Mouse (Mus musculus) gastrocnemius, adult 18-20 months (tissue): Measurements from ENCODE around the gene Sned1. TPM values are rescaled to one million over a fixed set of nuclear protein-coding genes. Genes with fewer than 3 reads are reported as not detected.
"Not testable (repeated sequence)": the region's sequence is repeated elsewhere in the genome, so short reads cannot be mapped to it uniquely, and the experiment has no call there.

Experiments
- DNase-seq: peaks from one replicate; pipeline ENCODE4 v3.0.0; 2021; ENCODE audit warnings: low spot score
- long read RNA-seq, 2 experiments: library from polyadenylated mRNA; stranded (forward); transcript quantifications; one replicate each; pipeline ENCODE4 v2.0.0; 2021
- total RNA-seq, 2 experiments: library from RNA; stranded (reverse); gene quantifications; 2 replicates each; pipeline ENCODE4 v1.2.3; 2021

The Sned1 gene
- total RNA-seq = 1 to 10 TPM; 3.7 to 4.1 TPM
- long read RNA-seq, experiment 1, partial matches to known transcripts = 0 of 2 reads
- long read RNA-seq, experiment 1, other reads (novel, unspliced or antisense) = 2 of 2 reads
- long read RNA-seq, experiment 2 = 0 reads

GRCm38 (mm10) chr1:93235576-93236544, at the start of gene Sned1:
Sned1 (plus strand) TSS chr1:93235841.
- DNase-seq = peak; percentile 95

- DNase-seq = no peak
Measured at GRCm38 (mm10) chr1:93190726-93191305, 44.8 kb upstream of the Sned1 start.

DNA sequence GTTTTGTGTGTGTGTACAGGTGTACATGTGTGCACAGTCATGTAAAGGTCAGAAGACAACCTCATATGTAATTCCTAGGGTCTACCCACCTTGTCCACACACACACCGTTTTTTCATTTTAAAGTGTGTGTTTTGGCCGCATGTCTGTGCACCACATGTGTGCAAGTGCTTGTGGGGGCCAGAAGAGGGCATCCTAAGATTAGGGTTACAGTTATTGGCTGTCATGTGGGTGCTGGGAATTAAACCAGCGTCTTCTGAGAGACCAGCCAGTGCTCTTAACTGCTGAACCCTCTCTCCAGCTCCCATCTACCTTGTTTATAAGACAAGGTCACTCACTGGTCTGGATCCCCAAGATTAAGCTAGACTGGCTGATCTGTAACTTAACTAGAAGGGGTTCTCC, 40.7 kb upstream of the Sned1 start:
- DNase-seq = no peak

DNA sequence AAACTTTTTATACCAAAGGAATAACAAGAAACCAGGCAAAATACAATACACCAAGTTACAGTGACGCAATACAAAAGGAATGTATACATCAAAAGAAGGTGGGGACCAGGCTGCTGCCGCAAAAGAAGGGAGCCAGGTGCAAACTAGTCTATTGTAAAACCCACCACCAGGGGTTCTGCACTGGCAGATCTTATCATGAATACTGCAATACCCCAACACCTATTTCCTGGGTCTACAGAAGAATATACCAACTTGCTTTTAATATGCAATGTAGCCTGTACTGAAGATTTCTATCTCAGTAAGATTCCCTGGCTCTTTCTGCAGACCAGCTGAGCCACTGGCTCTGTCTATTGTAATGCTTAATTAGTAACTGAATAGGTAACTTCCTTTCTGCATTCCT, 38.2 kb upstream of the Sned1 start:
- not testable (repeated sequence) for DNase-seq

DNA sequence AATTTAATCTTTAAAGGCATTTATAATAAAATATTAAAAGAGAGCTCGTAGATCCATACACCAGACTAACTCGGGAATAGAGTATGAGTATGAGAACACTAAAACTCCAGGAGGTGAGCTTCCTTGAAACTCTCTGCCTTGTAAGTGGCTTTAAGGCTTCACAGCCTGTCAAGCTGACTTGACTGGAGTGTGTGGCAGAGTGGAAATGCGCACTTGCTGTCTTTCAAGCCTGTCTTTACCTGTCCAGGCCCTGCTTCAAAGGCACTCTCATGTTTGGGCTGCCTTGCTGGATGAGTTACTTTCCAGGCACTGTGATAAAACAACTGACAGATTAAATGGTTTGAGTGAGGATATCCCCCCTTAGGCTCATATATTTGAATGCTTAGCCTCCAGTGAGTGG, 37.7 kb upstream of the Sned1 start:
- DNase-seq = no peak

DNA sequence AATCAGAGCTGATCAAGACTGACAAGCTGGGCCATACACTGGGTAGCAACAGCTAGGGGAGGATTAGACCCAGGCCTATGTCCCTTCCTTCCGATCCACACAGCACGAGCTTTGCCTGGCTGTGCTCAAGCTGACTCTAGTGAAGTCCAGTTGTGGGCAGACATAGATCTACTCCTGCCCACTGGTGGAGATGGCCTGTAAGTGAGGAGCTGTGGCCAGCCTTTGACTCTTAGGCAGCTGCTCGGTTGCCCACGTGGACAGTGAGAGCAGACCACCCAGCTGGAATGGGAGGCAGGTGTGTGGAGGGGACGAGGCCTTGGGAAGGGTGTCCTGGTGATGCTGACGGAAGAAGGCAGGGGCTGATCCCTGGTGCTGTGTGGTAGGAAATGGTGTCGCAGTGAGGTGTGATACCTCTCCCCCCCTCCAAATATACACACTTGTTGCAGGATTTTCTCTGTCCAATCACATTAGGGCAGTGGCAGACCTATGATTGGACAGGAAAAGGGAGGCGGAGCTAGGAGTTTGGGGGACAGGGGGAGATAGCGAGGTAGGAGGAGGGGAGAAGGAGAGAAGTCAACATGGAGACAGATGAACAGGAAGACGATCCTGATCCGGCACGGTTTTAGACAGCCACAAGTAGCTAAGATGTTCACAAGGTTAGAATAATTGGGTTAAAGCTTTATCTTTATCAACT, 29.2 kb upstream of the Sned1 start:
- no peak for DNase-seq

- peak; percentile 24 for DNase-seq
Measured at GRCm38 (mm10) chr1:93207536-93208064, 28.0 kb upstream of the Sned1 start.

GRCm38 (mm10) chr1:93210213-93210641, 25.4 kb upstream of the Sned1 start:
- peak; percentile 49 for DNase-seq

DNA sequence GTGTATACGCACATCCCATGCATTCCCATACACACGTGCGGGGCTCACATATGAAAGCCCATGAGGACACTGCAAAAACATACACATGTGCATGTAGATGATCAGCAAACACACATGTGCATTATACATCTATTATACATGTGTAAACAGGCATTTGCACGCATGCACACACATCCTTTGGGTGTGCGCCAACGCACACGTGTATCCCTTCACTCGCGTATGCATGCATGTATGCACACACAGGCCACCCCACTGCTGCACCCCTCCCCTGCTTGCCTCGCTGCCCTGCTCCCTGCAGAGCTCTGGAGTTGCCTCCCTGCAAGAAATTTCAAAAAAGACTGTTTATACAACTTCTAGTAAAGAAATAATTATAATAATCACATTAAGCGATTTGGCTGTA, 24.6 kb upstream of the Sned1 start:
- no peak for DNase-seq

DNA sequence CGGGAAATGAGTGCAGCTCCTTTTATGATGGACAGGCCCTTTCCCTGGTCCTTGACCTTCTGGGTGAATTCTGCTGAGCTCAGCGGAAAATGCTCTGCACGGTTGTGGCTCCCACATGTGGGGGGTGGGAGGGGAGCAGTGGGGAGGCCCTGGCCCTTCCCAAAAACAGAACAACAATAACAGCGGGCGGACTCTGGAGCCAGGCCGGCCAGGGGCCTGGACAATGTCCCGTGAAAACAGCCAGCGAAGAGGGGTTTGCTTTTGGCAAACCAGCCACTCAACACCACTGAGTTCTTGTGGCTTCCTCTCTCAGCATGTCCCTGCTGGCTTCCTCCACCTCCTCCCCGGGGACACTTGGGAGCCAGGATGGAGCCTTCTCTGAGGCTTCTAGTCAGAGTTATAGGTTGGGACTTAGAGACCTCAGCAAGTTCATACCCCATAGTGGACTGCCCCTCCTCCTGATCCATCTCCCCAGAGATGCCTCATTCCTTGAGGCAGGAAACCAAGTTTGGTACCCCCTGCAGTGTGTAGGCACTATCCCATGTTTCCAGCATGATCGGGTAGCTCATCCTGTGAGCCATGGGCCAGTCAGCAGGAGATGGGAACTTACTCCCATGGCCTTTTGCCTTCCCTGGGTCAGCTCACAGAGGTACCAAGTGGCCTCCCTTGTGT, 24.0 kb upstream of the Sned1 start:
- DNase-seq = peak; percentile 26

- no peak for DNase-seq
Measured at GRCm38 (mm10) chr1:93212441-93212840, 23.2 kb upstream of the Sned1 start.

DNA sequence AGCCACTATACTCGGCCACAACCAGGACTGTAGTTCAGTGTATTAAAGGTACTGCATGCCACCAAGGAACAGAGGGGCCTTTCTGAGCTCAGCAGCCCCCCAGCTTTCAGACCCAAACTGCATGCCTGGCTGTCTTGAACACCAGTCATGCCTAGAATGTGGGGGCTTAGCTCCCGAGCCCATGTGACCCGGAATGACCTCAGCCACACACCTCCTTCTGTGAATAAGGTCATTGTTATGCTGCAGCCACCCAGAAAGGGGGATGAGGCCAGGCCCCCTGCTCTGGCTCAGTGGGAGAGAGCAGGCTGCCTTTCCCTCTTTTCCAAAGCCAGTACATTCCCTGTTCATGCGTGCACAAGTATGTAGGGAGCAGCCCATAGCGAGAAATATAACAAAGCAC, 21.0 kb upstream of the Sned1 start:
- DNase-seq = no peak

DNA sequence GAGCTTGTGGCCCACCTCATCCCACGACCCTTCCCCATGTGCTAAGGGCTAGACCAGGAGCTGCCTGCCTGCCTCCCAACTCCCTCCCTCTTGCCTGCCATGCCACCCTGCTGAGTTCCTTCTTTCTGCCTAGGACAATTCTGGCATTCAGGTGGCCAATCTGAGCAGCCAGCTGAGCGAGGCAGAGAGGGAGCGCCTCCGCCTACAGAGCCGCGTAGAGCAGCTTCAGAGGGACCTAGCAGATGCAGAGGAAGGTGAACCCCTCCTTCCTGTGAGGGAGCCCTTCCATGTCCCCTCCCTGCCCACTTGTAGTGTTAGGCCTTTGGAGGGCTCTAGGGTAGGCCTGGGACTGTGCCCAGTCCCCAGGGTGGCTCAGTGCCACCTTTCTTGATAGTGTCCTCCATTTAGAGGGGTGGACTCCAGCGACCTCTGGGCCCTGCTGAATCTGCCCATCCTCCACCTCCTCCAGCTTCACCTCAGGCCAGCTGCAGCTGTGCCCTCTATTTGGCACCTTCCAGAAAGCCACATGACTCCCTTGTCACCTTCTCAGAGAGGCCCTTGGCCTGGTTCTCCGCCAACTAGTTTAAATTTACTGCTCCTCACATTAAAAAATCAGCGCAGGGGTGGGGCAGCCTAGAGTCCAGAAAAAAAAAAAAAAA, 18.7 kb upstream of the Sned1 start:
- no peak for DNase-seq

DNA sequence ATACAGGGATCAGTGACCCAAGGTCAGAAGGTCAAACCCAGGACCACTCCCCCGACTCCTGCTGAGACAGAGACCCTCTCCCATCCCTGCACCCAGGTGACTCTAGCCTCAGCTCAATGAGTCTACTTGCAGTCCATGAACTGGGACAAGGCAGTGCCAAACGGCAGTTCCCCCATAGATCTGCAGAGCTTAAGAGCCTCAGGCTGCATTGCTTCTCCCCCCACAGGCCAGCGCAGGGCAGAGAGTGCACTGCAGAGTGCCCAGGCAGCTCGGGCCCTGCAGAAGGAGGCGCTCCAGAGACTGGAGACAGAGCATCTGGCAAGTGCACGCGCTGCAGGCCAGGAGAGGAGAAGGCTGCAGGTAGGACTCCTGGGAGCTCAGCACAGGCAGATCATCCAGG, 18.1 kb upstream of the Sned1 start:
- no peak for DNase-seq

- DNase-seq = no peak
Measured at GRCm38 (mm10) chr1:93220776-93221175, 14.9 kb upstream of the Sned1 start.

DNA sequence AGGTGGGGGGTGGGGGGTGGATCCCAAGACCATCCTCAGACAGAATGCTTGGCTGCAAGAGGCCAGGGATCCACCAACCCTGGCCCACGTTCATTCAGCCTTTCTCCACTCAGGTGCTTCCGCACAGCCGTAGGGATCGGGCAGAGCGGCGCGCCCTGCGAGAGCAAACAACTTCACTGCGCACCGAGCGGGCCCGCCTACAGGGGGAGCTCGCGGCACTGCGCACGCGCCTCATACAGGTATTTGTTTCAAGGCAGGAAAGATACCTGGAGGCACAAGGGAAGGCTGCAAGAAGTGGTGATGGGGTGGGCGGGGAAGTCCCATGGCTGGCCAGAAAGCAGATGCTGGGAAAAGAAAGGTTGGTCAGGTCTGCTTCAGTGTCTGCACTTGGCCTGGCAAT, 11.7 kb upstream of the Sned1 start:
- DNase-seq = no peak

GRCm38 (mm10) chr1:93225226-93225625, 10.4 kb upstream of the Sned1 start:
- DNase-seq = no peak

DNA sequence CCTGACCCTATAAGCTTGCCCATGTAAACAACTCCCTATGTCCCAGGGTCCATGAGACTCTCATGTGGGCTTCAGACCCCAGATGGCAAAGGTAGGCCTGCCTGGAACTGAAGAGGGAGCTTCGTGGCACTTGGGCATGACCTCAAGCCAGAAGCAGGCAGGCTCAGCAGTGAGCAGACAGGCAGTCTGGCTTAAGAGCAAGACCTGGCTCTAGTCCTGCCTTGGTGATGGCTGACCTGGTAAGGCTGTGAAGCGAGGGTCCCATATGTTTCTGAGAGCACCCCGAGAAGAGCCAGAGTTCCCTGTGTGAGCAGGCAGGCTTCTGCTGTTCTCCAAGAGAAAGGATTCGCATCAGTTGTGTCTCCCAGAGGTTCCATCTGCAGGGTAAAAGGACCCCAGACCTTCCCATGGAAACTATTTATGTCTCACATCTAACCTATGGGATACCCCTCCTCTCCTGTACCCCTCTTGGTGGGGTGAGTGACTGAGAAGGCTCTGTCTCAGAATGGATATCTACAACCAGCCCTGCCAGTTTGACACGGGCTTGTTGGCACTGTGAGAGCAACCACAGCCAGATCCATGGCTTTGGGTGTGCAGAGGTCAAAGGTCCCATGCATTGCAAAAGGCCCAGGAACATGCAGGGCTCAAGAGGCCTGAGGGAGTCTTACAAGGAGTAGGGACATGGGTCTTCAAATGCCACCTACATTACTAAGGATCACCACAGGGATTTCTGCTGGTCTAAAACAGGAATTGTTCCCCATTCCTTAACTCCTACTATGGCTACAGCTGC, 9.7 kb upstream of the Sned1 start:
- no peak for DNase-seq

DNA sequence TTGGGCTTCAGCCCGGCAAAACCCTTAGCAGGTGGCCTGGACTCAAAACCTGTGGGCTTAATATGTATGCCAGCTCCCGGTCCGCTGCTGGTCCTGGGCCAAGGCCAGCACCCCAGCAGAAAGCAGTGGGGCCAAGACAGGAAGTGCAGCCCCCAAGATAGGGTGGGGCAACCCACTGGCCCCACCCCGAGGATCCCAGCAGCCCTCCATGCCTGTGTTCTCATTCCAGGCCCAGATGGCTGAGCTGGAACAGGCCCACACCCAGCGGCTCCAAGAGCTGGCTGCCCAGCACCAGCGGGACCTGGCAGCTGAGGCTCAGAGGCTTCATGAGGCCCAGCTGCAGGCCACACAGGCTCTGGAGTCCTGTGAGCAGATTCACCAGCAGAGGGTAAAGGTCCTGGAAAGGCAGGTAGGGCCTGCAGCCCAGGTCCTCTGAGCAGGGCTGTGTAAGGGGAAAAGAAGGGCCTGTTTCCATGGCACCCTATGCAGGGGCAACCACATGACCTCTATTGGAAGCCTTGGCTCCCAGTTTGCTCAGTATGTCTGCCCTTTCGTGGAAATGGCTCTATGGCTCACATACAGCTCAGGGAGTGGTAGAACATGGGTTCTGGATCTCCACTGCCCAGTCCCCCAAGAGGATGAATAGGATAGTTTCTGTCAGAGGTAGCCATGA, 8.2 kb upstream of the Sned1 start:
- DNase-seq = peak; percentile 51
